Mouse (Mus musculus): ENCODE measurements around the gene Srms. TPM values are rescaled to one million over a fixed set of nuclear protein-coding genes. Genes with fewer than 3 reads are reported as not detected.

The Srms gene
- polyA plus RNA-seq, 1 experiment, result 0.50 TPM

GRCm38 (mm10) chr2:181239261-181239660, 26.3 kb upstream of the Srms start:
- Histone ChIP-seq H3K27ac (ENCODE audit: insufficient read depth, low read length) (no peak overlapping the region), H3K4me1 (ENCODE audit: control insufficient read depth, insufficient read depth, low read length) (no peaks in the 10 kb centered on the region), H3K4me3 (ENCODE audit: insufficient read depth, low read length) (no peak overlapping the region)
- TF ChIP-seq CTCF (IDR thresholded peaks at IDR 0.05; ENCODE audit: extremely low read depth, insufficient read depth, low read length) (no peak), POLR2A (IDR thresholded peaks at IDR 0.05; ENCODE audit: extremely low read depth, insufficient read depth, low read length) (no peak)

GRCm38 (mm10) chr2:181238861-181239260, 25.9 kb upstream of the Srms start:
- H3K4me3 ChIP-seq (ENCODE audit: insufficient read depth, low read length), result no peak overlapping the region
- H3K27ac ChIP-seq (ENCODE audit: insufficient read depth, low read length), result no peak overlapping the region
- TF ChIP-seq CTCF (IDR thresholded peaks at IDR 0.05; ENCODE audit: extremely low read depth, insufficient read depth, low read length) (no peak), POLR2A (IDR thresholded peaks at IDR 0.05; ENCODE audit: extremely low read depth, insufficient read depth, low read length) (no peak)
- no peaks in the 10 kb centered on the region for H3K4me1 ChIP-seq (ENCODE audit: control insufficient read depth, insufficient read depth, low read length)

GRCm38 (mm10) chr2:181238091-181238610, 25.2 kb upstream of the Srms start:
- H3K4me3 ChIP-seq (ENCODE audit: insufficient read depth, low read length), result no peak overlapping the region
- H3K27ac ChIP-seq (ENCODE audit: insufficient read depth, low read length), result no peak overlapping the region
- no peak for TF ChIP-seq POLR2A (IDR thresholded peaks at IDR 0.05; ENCODE audit: extremely low read depth, insufficient read depth, low read length)
- no peak for TF ChIP-seq CTCF (IDR thresholded peaks at IDR 0.05; ENCODE audit: extremely low read depth, insufficient read depth, low read length)
- no peaks in the 10 kb centered on the region for H3K4me1 ChIP-seq (ENCODE audit: control insufficient read depth, insufficient read depth, low read length)

- TF ChIP-seq POLR2A (IDR thresholded peaks at IDR 0.05; ENCODE audit: extremely low read depth, insufficient read depth, low read length) (no peak), CTCF (IDR thresholded peaks at IDR 0.05; ENCODE audit: extremely low read depth, insufficient read depth, low read length) (no peak)
- Histone ChIP-seq H3K4me1 (ENCODE audit: control insufficient read depth, insufficient read depth, low read length) (no peaks in the 10 kb centered on the region), H3K27ac (ENCODE audit: insufficient read depth, low read length) (no peak overlapping the region), H3K4me3 (ENCODE audit: insufficient read depth, low read length) (no peak overlapping the region)
Measured at GRCm38 (mm10) chr2:181237251-181238014, 24.4 kb upstream of the Srms start.

GRCm38 (mm10) chr2:181235681-181236566, 22.9 kb upstream of the Srms start:
- no peak for TF ChIP-seq CTCF (IDR thresholded peaks at IDR 0.05; ENCODE audit: extremely low read depth, insufficient read depth, low read length)
- TF ChIP-seq POLR2A (IDR thresholded peaks at IDR 0.05; ENCODE audit: extremely low read depth, insufficient read depth, low read length), result no peak
- no peaks in the 10 kb centered on the region for H3K4me1 ChIP-seq (ENCODE audit: control insufficient read depth, insufficient read depth, low read length)
- no peak overlapping the region for H3K4me3 ChIP-seq (ENCODE audit: insufficient read depth, low read length)
- H3K27ac ChIP-seq (ENCODE audit: insufficient read depth, low read length), result no peak overlapping the region

GRCm38 (mm10) chr2:181234680-181235079, 21.7 kb upstream of the Srms start:
- TF ChIP-seq CTCF (IDR thresholded peaks at IDR 0.05; ENCODE audit: extremely low read depth, insufficient read depth, low read length), result no peak
- TF ChIP-seq POLR2A (IDR thresholded peaks at IDR 0.05; ENCODE audit: extremely low read depth, insufficient read depth, low read length), result no peak
- H3K4me1 ChIP-seq (ENCODE audit: control insufficient read depth, insufficient read depth, low read length), result no peaks in the 10 kb centered on the region
- H3K4me3 ChIP-seq (ENCODE audit: insufficient read depth, low read length), result no peak overlapping the region
- no peak overlapping the region for H3K27ac ChIP-seq (ENCODE audit: insufficient read depth, low read length)

GRCm38 (mm10) chr2:181233443-181233842, 20.5 kb upstream of the Srms start:
- TF ChIP-seq CTCF (IDR thresholded peaks at IDR 0.05; ENCODE audit: extremely low read depth, insufficient read depth, low read length), result no peak
- no peak for TF ChIP-seq POLR2A (IDR thresholded peaks at IDR 0.05; ENCODE audit: extremely low read depth, insufficient read depth, low read length)
- Histone ChIP-seq H3K4me3 (ENCODE audit: insufficient read depth, low read length) (no peak overlapping the region), H3K27ac (ENCODE audit: insufficient read depth, low read length) (no peak overlapping the region), H3K4me1 (ENCODE audit: control insufficient read depth, insufficient read depth, low read length) (no peaks in the 10 kb centered on the region)

GRCm38 (mm10) chr2:181231171-181231570, 18.2 kb upstream of the Srms start:
- no peak overlapping the region for H3K27ac ChIP-seq (ENCODE audit: insufficient read depth, low read length)
- H3K4me3 ChIP-seq (ENCODE audit: insufficient read depth, low read length), result no peak overlapping the region
- H3K4me1 ChIP-seq (ENCODE audit: control insufficient read depth, insufficient read depth, low read length), result no peaks in the 10 kb centered on the region
- TF ChIP-seq POLR2A (IDR thresholded peaks at IDR 0.05; ENCODE audit: extremely low read depth, insufficient read depth, low read length) (no peak), CTCF (IDR thresholded peaks at IDR 0.05; ENCODE audit: extremely low read depth, insufficient read depth, low read length) (no peak)

GRCm38 (mm10) chr2:181228335-181228734, 15.3 kb upstream of the Srms start:
- TF ChIP-seq POLR2A (IDR thresholded peaks at IDR 0.05; ENCODE audit: extremely low read depth, insufficient read depth, low read length) (no peak), CTCF (IDR thresholded peaks at IDR 0.05; ENCODE audit: extremely low read depth, insufficient read depth, low read length) (no peak)
- H3K4me1 ChIP-seq (ENCODE audit: control insufficient read depth, insufficient read depth, low read length), result no peaks in the 10 kb centered on the region
- no peak overlapping the region for H3K4me3 ChIP-seq (ENCODE audit: insufficient read depth, low read length)
- H3K27ac ChIP-seq (ENCODE audit: insufficient read depth, low read length), result no peak overlapping the region
